In the genomic region with DNA sequence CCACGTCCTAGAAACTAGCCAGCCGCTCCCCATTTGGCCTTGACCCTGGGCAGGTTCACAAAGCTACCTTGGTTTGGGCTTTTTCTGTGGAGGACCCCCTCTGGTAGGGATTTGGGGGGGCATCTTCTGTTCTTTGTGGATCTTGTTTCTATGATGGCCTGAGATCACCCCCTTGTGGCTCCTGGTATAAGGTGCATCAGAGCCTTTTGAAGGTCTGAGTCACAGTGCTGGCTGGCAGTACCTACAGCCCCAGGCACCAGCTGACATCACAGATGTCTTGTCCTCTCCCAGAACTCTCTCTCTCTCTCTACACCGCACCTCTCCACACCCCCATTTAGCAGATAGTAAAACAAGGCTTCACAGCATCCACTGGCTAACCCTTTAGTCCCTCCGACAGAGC, we compare ENCODE assay signal across 8 mouse cellular contexts. TPM values are rescaled to one million over a fixed set of nuclear protein-coding genes. Genes with fewer than 3 reads are reported as not detected.
DNase-seq lines count a peak whose midpoint lies in the region; ATAC-seq and TF ChIP-seq lines count a peak whose summit lies in the region.
"Had no signal": no experiment of that assay in that cellular context is flagged by ENCODE, and none has a peak within 500 bp of the region (broad histone marks: within the 10 kb centered on the region; RNA-seq: fewer than 3 reads in every experiment).

No protein-coding gene starts in this region.

- peak; percentile 44 for TF ChIP-seq CTCF in ES-Bruce4 (IDR thresholded peaks at IDR 0.05; ENCODE audit: low read depth, low read length)

- no peaks in the 10 kb centered on the region for H3K9me3 ChIP-seq in ES-Bruce4 (replicated peaks; ENCODE audit: control insufficient read depth, insufficient read depth, low read length, poor library complexity, severe bottlenecking)
- H3K9me3 ChIP-seq: neural tube, embryonic 12.5 days had no signal

- no peak overlapping the region for H3K4me3 ChIP-seq in ES-Bruce4 (ENCODE audit: low read depth, low read length)
- H3K4me3 ChIP-seq: neural tube, embryonic 12.5 days had no signal

- peak; percentile 52; the same call in 1 of the 2 replicates for ATAC-seq in neutrophil, adult 5-6 weeks (ENCODE audit: extremely low read depth, insufficient number of reproducible peaks, low FRiP score, poor library complexity, severe bottlenecking)

- no peak for TF ChIP-seq EP300 in ES-Bruce4 (IDR thresholded peaks at IDR 0.05; ENCODE audit: insufficient read depth, low read depth, low read length)

- DNase-seq in left cerebral cortex, adult 18-20 months (ENCODE audit: low spot score in 2 of 2): peak; percentile 42 to 50
- no peak for DNase-seq in left cerebral cortex, adult 11 months (ENCODE audit: low spot score)
- DNase-seq in adipocyte (ENCODE audit: low spot score): peak; percentile 33
- peak; percentile 28 to 39 for DNase-seq in frontal cortex, postnatal 10 days (ENCODE audit: low spot score in 2 of 2)
- no peak for DNase-seq in gastrocnemius, postnatal 25 days

- H3K27ac ChIP-seq in ES-Bruce4 (ENCODE audit: insufficient read depth, low read length): no peak overlapping the region
- H3K27ac ChIP-seq: neural tube, embryonic 12.5 days had no signal

- H3K4me1 ChIP-seq in ES-Bruce4 (ENCODE audit: control insufficient read depth, insufficient read depth, low read length): peaks cover 2% of the 10 kb centered on the region

- no peaks in the 10 kb centered on the region for H3K36me3 ChIP-seq in ES-Bruce4 (ENCODE audit: control insufficient read depth, insufficient read depth, low read length, poor library complexity, severe bottlenecking)
- H3K36me3 ChIP-seq: neural tube, embryonic 12.5 days had no signal

- no peak overlapping the region for H3K9ac ChIP-seq in ES-Bruce4 (ENCODE audit: low read depth, poor library complexity, severe bottlenecking)
- H3K9ac ChIP-seq: neural tube, embryonic 12.5 days had no signal

- no peaks in the 10 kb centered on the region for H3K27me3 ChIP-seq in ES-Bruce4 (ENCODE audit: control insufficient read depth, insufficient read depth, low read length, poor library complexity, severe bottlenecking)

- TF ChIP-seq POLR2A in ES-Bruce4 (IDR thresholded peaks at IDR 0.05; ENCODE audit: insufficient read depth, low read length): no peak

RNA-seq across cellular contexts. Expression of a gene that starts 10.4 kb away (rescaled TPM):
- total RNA-seq in left cerebral cortex, adult 18-20 months (2021): not detected
- polyA plus RNA-seq in ES-Bruce4 (2011; ENCODE audit: insufficient read depth, insufficient read length, low read depth, missing spikeins): not detected in 2 replicates
- total RNA-seq in neutrophil, adult 5-6 weeks (2017): not detected in 2 replicates
- total RNA-seq in gastrocnemius, postnatal 25 days (2021): not detected
- polyA plus RNA-seq: neural tube, embryonic 12.5 days had no signal

RNA-seq across cellular contexts. Expression of a gene that starts 10.5 kb away (rescaled TPM):
- 1 to 10 TPM; 1.2 to 1.3 TPM for total RNA-seq in left cerebral cortex, adult 18-20 months (2021)
- 0.85 and 1.7 TPM in 2 replicates for polyA plus RNA-seq in ES-Bruce4 (2011; ENCODE audit: insufficient read depth, insufficient read length, low read depth, missing spikeins)
- total RNA-seq in neutrophil, adult 5-6 weeks (2017): not detected in 2 replicates
- not detected for total RNA-seq in gastrocnemius, postnatal 25 days (2021)

RNA-seq across cellular contexts. Expression of a gene that starts 10.6 kb away (rescaled TPM):
- under 1 TPM; 0.33 to 0.40 TPM for total RNA-seq in left cerebral cortex, adult 18-20 months (2021)
- 0.32 TPM in 1 of 2 replicates, not detected in the other for polyA plus RNA-seq in ES-Bruce4 (2011; ENCODE audit: insufficient read depth, insufficient read length, low read depth, missing spikeins)
- not detected in 2 replicates for total RNA-seq in neutrophil, adult 5-6 weeks (2017)
- not detected for total RNA-seq in gastrocnemius, postnatal 25 days (2021)
- polyA plus RNA-seq: neural tube, embryonic 12.5 days had no signal

RNA-seq across cellular contexts. Expression of a gene that starts 24.3 kb away (rescaled TPM):
- 10 to 100 TPM; 26.5 to 27.2 TPM for total RNA-seq in left cerebral cortex, adult 18-20 months (2021)
- polyA plus RNA-seq in ES-Bruce4 (2011; ENCODE audit: insufficient read depth, insufficient read length, low read depth, missing spikeins): 64.6 and 73.1 TPM in 2 replicates
- total RNA-seq in neutrophil, adult 5-6 weeks (2017): 34.1 and 41.3 TPM in 2 replicates
- total RNA-seq in gastrocnemius, postnatal 25 days (2021): 10 to 100 TPM; 40.6 to 43.9 TPM

RNA-seq across cellular contexts. Expression of a gene that starts 25.6 kb away (rescaled TPM):
- 1 to 10 TPM; 4.9 to 5.0 TPM for total RNA-seq in left cerebral cortex, adult 18-20 months (2021)
- polyA plus RNA-seq in ES-Bruce4 (2011; ENCODE audit: insufficient read depth, insufficient read length, low read depth, missing spikeins): 0.87 TPM in 1 of 2 replicates, not detected in the other
- total RNA-seq in neutrophil, adult 5-6 weeks (2017): not detected in 2 replicates
- total RNA-seq in gastrocnemius, postnatal 25 days (2021): under 1 TPM in 1 of 2 experiments, not detected in 1; 0.83 TPM

Comparison
In these comparisons a context has a peak if more than half of its experiments do, and no peak if none do; other contexts are left out.
1. DNase-seq: peak in left cerebral cortex, adult 18-20 months (2 of 2), adipocyte (single experiment) and frontal cortex, postnatal 10 days (2 of 2); none in left cerebral cortex, adult 11 months (single experiment) and gastrocnemius, postnatal 25 days (single experiment).